Mouse (Mus musculus) heart, embryonic 14.5 days (tissue): ENCODE data around the gene D630036H23Rik. TPM values are rescaled to one million over a fixed set of nuclear protein-coding genes. Genes with fewer than 3 reads are reported as not detected.

Experiments
- ATAC-seq: fragments of 200-750 bp; cut with Nextera tagmentation; 2 replicates; pipeline ENCODE4 v1.8.0; 2017; ENCODE audit warnings: low read depth, moderate TSS enrichment; ENCODE audit not compliant: insufficient number of reproducible peaks, insufficient read depth, low FRiP score
- H3K27ac ChIP-seq, 2 experiments: fragments of 200-500 bp in 1 of 2; fragments of 300-500 bp in 1 of 2; sonication (generic) in 1 of 2; replicated peaks in 1 of 2; 2 replicates each; pipeline ENCODE4 v1.5.1; 2012 to 2014; ENCODE audit warnings: low read depth in 2 of 2, low read length in 2 of 2, control low read depth in 1 of 2, mild to moderate bottlenecking in 1 of 2, mixed read lengths in 1 of 2; ENCODE audit not compliant: control insufficient read depth in 1 of 2, insufficient read depth in 1 of 2
- H3K27me3 ChIP-seq: fragments of 300-500 bp; sonication (generic); 2 replicates; pipeline ENCODE4 v1.6.1; 2014; ENCODE audit warnings: mild to moderate bottlenecking, low read length, control low read depth; ENCODE audit not compliant: control insufficient read depth, insufficient read depth
- H3K36me3 ChIP-seq: fragments of 300-500 bp; sonication (generic); 2 replicates; pipeline ENCODE4 v1.6.1; 2014; ENCODE audit warnings: mild to moderate bottlenecking, control low read depth, low read length, mixed read lengths; ENCODE audit not compliant: control insufficient read depth, insufficient read depth
- H3K4me1 ChIP-seq, 2 experiments: fragments of 200-500 bp in 1 of 2; fragments of 300-500 bp in 1 of 2; sonication (generic) in 1 of 2; 2 replicates each; pipeline ENCODE4 v1.6.1; 2012 to 2014; ENCODE audit warnings: low read length in 2 of 2, control low read depth in 1 of 2, mixed read lengths in 1 of 2; ENCODE audit not compliant: control insufficient read depth in 2 of 2, insufficient read depth in 2 of 2
- H3K4me2 ChIP-seq: fragments of 300-500 bp; sonication (generic); 2 replicates; pipeline ENCODE4 v1.6.1; 2014; ENCODE audit warnings: mild to moderate bottlenecking, low read length
- H3K4me3 ChIP-seq, 2 experiments: fragments of 200-500 bp in 1 of 2; fragments of 300-500 bp in 1 of 2; sonication (generic) in 1 of 2; 2 replicates each; pipeline ENCODE4 v1.5.1; 2012 to 2014; ENCODE audit warnings: low read length in 2 of 2, mild to moderate bottlenecking in 2 of 2, control low read depth in 1 of 2, low read depth in 1 of 2, moderate library complexity in 1 of 2; ENCODE audit not compliant: control insufficient read depth in 1 of 2, insufficient read depth in 1 of 2
- H3K9ac ChIP-seq: fragments of 300-500 bp; sonication (generic); 2 replicates; pipeline ENCODE4 v1.6.1; 2014; ENCODE audit warnings: mild to moderate bottlenecking, low read length
- H3K9me3 ChIP-seq: fragments of 300-500 bp; sonication (generic); 2 replicates; pipeline ENCODE4 v1.6.1; 2016; ENCODE audit warnings: low read length, control low read depth; ENCODE audit not compliant: control insufficient read depth
- WGBS: fragments of 180-500 bp; shearing (Covaris S2); extraction: QIAGEN DNeasy Blood & Tissue Kit; methylation state at CpG from one replicate; pipeline ENCODE4 v1.1.7; 2014; 5-methylcytosine and 5-hydroxymethylcytosine counted together
- polyA plus RNA-seq: library from polyadenylated mRNA; unstranded; fragments of >200 nt; fragmentation: Nextera tagmentation; extraction: Ambion mirVana; gene quantifications from 2 replicates; pipeline ENCODE4 v1.2.1, GENCODE M21; 2014

The D630036H23Rik gene
- polyA plus RNA-seq, 1 experiment from 2014 or later: 2.6 TPM

DNA sequence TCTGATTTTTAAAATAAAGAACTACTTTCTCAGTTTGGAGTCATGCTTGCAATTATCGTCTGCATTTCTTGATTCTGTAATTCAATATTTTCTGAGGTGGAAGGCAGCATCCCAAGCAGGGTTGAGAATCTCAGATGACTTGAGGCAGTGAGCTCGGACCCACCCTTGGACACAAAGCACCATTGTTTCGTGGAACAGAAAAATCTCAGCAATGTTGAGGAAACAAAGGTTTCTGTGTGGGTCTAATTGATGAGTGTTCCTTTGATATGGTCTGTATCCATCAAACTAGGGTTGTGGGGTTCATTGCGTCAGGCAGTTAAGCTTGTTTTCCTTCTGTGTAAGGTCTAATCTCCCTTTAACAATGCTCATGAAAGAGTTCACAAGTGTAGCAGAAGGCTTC, 37.9 kb downstream of the D630036H23Rik start:
- ATAC-seq: no peak
- H3K9ac ChIP-seq: no peak overlapping the region
- 69% methylated on average over 4 of the region's 4 CpGs for WGBS
- no peaks in the 10 kb centered on the region for H3K9me3 ChIP-seq
- H3K4me3 ChIP-seq: no peak overlapping the region
- H3K4me2 ChIP-seq: no peak overlapping the region
- H3K4me1 ChIP-seq: no peaks in the 10 kb centered on the region
- H3K27me3 ChIP-seq: no peaks in the 10 kb centered on the region
- H3K27ac ChIP-seq: no peak overlapping the region
- H3K36me3 ChIP-seq: no peaks in the 10 kb centered on the region

DNA sequence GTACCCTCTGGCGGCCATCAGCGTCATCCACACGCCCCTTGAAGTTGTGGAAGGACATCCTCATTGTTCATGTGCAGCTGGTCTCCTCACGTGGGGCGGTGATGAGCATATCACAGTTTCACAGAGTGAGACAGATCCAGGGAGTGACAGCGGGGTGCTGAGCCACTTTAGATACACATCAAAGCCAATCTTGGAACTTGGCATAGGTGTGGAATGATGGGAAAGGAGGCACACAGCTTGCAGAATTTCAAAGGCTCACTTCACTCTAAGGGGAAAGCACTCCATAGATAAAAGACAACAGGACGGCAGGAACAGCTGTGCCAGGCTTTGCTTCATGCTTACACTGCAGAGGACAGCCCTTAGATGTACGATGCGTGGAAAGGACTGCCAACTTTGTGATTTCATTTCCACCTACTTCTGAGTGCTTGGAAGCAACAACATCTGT, 48.1 kb downstream of the D630036H23Rik start:
- no peak overlapping the region for H3K4me2 ChIP-seq
- ATAC-seq: no peak

DNA sequence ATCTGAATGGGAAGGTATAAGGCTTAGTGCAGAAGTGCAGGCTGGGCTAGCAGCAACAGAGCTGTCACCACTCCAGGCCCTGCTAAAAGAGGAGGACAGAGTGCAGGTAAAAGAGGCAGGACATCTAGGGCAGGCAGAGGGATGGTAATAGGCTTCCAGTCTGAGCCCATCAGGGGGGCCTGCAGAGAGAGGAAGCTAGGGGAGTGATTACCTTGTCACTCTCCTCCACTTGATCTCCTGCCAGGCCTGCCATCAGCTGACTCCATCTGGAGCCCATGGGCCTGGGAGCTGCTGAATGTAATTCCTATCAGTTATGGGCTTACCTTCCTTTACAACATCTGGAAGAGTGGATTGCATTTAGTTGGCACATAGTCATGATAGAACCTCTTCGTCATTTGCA, 49.3 kb downstream of the D630036H23Rik start:
- no peak for ATAC-seq
- H3K9me3 ChIP-seq: no peaks in the 10 kb centered on the region
- WGBS: 88% methylated on average over 1 of the region's 1 CpGs
- H3K27ac ChIP-seq: no peak overlapping the region
- H3K4me2 ChIP-seq: no peak overlapping the region
- no peaks in the 10 kb centered on the region for H3K27me3 ChIP-seq
- H3K4me3 ChIP-seq: no peak overlapping the region
- peaks cover 0 to 2% of the 10 kb centered on the region in 2 experiments; a peak in 1 of 4 replicates for H3K4me1 ChIP-seq
- H3K9ac ChIP-seq: no peak overlapping the region
- H3K36me3 ChIP-seq: no peaks in the 10 kb centered on the region

More for the DNA sequence above, 48.1 kb downstream of the D630036H23Rik start:
- H3K9ac ChIP-seq: no peak overlapping the region
- H3K4me3 ChIP-seq: no peak overlapping the region
- H3K27me3 ChIP-seq: no peaks in the 10 kb centered on the region
- peaks cover 0 to 2% of the 10 kb centered on the region in 2 experiments; a peak in 1 of 4 replicates for H3K4me1 ChIP-seq
- no peaks in the 10 kb centered on the region for H3K9me3 ChIP-seq
- 39% methylated on average over 9 of the region's 9 CpGs for WGBS
- no peak overlapping the region for H3K27ac ChIP-seq
- H3K36me3 ChIP-seq: no peaks in the 10 kb centered on the region

Other genes with a start within 250 kb of the D630036H23Rik start
- 29.3 and 33.3 TPM in 2 replicates for gene Ankmy2, start 225.1 kb downstream of the D630036H23Rik start, polyA plus RNA-seq
- gene Bzw2, start 224.1 kb downstream of the D630036H23Rik start, polyA plus RNA-seq: 225 and 227 TPM in 2 replicates
- gene Lrrc72, start 128.8 kb downstream of the D630036H23Rik start, polyA plus RNA-seq: not detected in 2 replicates
- 0.43 TPM in 1 of 2 replicates, not detected in the other for gene Sostdc1, start 68.0 kb downstream of the D630036H23Rik start, polyA plus RNA-seq
- 13.8 and 14.6 TPM in 2 replicates for gene Ispd, start 731 bp downstream of the D630036H23Rik start, polyA plus RNA-seq